Mouse (Mus musculus) kidney, adult 18-20 months (tissue): ENCODE results near the gene Fut7.
A peak's percentile ranks its signal among the peaks of the same experiment; 100 is the strongest.
"Not testable (repeated sequence)": the region's sequence is repeated elsewhere in the genome, so short reads cannot be mapped to it uniquely, and the experiment has no call there.

Source experiments
- DNase-seq: peaks from one replicate; pipeline ENCODE4 v3.0.0; 2021

The Fut7 gene

GRCm38 (mm10) chr2:25422587-25423410, at the start of gene Fut7:
Gene Fut7, plus strand, starts transcription at chr2:25423267.
- no peak for DNase-seq

- DNase-seq, result no peak
Measured at GRCm38 (mm10) chr2:25373431-25373830, 49.6 kb upstream of the Fut7 start.

DNA sequence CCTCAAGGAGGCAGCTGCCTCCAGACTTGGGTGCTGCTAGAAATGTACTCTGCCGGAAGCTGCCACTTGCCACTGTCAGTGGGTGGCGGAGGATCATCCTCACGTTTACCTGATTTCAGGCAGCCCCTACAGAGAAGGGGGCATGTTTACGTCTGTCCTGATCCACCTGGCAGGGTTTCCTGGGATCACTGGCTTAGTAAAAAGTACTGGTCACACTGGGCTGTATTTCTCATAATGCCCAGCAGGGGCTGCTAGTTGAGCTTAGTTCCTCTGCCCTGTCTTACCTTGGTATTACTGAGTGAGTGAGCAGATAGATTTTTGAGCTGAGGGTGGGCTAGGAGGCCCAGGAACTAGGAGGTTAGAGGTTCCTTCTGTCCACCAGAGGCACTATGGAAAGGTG, 46.5 kb upstream of the Fut7 start:
- peak; percentile 63 for DNase-seq

- no peak for DNase-seq
Measured at GRCm38 (mm10) chr2:25384492-25384891, 38.6 kb upstream of the Fut7 start.

GRCm38 (mm10) chr2:25391266-25391665, 31.8 kb upstream of the Fut7 start:
- no peak for DNase-seq

DNA sequence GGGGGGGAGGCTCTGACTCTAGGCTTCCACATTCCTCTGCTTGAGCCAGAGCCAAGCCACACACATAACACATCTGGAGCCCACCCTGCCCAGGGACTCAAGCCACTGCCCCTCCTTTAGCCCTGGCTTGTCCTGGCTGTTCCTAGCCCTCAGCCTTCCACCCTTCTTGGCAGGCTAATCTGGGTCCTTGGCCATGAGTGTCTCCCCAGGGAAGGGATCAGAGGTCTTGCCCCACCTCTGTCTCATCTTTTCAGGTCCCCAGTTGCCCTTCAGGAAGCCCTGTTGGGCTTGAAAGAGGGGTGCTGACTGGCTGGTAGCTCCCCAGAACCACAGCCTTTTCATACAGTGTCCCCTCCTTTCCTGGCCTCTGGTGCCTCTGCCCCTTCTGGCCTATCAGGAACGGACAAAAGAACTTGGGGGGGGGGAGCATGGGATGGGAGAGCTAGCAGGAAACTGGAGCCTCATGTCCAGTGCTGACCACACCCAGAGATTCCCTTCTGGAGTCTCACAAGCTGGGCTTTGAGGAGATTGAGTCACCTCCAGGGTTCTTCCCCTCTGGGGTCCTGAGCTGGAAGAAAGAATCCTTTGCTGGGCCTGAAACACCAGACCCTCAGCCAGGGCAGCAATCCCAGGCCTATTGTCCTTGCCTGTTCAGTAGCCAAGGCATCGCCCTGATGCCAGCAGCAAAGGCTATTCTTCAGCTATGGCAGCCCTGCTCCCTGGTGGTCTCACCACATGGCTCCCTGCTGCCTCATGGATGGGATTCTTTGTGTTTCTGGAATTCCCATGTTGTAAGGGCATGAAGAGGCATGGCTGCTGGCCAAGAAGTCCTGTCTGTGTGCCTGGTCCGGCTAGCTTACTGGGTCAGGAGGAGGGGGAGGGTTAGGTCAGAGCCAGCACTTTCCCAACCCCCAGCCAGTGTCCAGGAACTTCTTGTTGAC, 28.5 kb upstream of the Fut7 start:
- DNase-seq, result peak; percentile 23

DNA sequence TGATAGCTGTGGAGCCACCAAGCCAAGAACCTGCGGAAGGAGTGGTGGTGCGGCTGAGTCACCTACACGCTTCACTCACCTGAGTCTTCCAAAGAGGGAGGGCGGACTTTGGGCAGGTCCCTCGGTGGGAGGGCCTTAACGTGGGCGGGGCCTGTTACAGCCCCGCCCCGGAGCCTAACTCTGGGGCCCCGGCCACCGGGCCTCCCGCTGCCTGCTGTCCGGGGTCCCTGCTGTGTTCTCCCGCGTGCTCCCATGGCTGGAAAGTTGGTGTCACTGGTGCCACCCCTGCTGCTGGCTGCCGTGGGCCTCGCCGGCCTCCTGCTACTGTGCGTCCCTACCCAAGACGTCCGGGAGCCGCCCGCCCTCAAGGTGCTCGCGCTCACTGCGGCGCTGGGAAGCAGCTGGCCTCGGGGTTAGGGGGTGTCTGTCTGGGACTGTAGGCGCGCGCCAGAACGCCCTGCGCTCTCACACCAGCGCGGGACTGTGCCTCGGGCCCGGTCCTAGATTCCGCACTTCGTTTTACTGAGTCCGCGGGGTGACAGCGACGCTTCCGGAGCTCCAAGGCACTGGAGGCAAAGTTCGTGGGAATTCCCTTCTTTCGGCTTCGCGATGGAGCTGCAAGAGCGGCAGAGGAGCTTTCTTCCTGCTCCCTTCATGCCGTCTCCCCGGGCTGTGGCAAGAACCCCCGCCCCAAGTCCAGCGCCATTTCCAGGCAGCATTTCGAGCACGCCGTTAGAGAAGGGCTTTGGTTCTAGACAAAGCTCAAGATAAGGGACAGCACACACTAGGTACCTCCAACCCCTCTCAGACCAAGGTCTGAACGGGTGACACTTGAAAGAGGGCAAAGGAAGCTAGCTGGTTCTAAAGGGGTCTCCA, 27.1 kb upstream of the Fut7 start, which contains the start of gene Entpd2:
Entpd2 (plus strand) TSS at position 154 of the 876 bp plus-strand sequence.
- DNase-seq, result peak; percentile 67

- DNase-seq, result no peak
Measured at GRCm38 (mm10) chr2:25396597-25396983, 26.5 kb upstream of the Fut7 start.

DNA sequence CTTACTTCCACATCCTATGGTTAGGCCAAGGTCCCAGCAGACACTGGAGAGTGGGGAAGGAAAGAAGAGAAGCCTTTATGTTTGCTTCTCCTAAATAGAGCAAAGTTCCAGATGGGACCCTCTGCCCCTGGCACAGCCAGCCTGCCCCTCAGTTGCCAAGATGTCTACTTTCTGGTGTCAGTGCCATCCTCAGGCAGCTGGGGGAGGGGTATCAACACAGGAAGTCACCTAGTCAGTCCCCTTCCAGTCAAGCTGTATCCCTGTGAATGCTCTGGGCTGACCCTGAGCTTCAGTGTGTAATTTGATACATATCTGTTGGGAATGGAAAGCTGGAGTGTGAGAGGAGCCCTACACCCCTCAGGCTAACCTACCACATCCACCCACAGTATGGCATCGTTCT, 26.1 kb upstream of the Fut7 start:
- no peak for DNase-seq

GRCm38 (mm10) chr2:25398065-25398464, 25.0 kb upstream of the Fut7 start:
- DNase-seq, result no peak

DNA sequence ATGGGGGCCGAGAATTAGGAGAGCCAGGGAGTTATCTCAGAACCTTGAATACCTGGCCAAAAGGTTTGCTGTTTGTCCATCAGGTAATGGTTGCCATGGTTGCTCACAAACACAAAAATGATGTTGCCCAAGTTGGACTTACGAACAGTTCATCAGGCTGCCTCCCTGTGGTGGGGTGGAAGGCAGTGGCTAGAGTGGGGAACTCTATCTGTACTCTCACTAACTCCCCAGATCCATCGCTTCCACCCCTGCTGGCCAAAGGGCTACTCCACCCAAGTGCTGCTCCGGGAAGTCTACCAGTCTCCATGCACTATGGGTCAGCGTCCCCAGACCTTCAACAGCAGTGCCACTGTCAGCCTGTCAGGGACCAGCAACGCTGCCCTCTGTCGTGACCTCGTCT, 24.0 kb upstream of the Fut7 start, which contains the start of gene Npdc1:
Npdc1 (plus strand) TSS at position 301 of the 400 bp plus-strand sequence.
- DNase-seq, result no peak

DNA sequence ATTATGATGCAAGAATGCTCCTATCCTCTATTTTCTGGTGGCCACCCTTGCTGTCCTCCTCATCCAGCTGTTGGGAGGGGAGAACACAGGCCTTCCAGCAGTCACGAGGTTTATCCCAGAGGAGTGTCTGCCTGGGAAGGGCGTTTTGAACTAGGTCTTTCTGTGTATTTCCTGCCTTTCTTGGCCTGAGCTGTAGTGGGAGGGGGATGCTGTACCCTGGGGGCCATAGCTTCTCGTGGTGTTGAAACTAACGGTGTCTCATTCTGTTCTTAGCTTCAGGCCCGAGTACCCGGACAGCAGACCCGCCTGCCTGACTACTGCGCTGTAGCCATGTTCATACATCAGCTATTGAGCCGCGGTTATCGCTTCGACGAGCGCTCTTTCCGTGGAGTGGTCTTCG, 22.8 kb upstream of the Fut7 start:
- no peak for DNase-seq

- peak; percentile 75 for DNase-seq
Measured at GRCm38 (mm10) chr2:25400764-25401163, 22.3 kb upstream of the Fut7 start.

GRCm38 (mm10) chr2:25402377-25402971, 20.6 kb upstream of the Fut7 start:
- peak; percentile 86 for DNase-seq

DNA sequence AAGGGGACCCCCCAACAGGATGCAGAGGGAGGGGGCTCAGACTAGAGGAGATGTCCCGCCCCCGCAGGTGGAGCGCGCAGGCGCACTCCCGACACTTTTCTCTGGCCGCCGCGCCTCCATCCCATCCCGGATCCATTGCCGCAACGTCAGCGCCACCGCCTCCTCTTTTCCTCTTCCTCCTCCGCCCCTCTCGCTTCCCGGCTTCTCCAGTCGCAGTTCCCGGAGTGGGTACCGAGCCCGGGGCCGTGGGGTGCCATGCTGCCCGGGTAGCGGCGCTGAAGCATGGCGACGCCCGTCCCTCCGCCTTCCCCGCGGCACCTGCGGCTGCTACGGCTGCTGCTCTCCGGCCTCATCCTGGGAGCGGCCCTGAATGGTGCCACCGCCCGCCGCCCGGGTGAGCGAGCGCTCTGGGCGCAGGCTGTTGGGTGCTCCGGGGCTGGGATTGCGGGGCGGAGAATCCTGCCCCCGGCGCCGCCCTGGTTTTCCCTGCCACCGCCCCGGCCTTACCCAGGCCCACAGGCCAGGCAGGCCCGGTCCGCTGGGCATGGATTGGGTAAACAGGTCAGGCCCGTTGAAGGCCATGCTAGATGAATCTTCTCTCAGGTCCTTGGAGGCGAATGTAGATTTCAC, 20.0 kb upstream of the Fut7 start:
- DNase-seq, result peak; percentile 81

- no peak for DNase-seq
Measured at GRCm38 (mm10) chr2:25403994-25404393, 19.1 kb upstream of the Fut7 start.

DNA sequence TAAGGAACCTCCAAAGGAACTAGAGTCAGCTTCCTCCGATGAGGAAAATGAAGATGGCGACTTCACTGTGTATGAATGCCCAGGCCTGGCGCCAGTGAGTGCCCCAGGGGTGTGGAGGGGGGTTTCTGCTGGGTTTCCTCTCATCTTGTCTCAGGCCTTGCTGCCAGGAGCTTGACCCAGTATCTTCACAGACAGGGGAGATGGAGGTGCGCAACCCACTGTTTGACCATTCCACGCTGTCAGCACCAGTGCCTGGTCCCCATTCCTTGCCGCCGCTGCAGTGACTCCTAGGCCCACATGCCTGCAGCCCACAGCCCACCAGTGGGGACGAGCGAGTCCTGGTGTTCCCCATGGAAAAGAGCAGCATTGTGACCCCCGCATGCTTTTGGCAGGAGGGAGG, 14.2 kb upstream of the Fut7 start:
- no peak for DNase-seq

DNA sequence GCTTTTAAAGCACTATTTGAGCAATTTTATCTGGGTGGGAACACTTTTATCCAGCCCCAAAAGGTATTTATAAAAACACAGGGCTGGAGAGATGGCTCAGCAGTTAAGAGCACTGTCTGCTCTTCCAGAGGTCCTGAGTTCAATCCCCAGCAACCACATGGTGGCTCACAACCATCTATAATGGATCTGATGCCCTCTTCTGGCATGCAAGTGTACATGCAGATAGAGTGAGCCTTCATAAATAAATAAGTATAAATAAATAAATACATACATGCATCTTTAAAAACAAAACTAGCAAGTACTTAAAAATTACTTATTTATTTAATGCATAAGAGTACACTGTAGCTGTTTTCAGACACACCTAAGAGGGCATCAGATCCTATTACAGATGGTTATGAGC, 9.6 kb upstream of the Fut7 start:
- DNase-seq, result not testable (repeated sequence)

DNA sequence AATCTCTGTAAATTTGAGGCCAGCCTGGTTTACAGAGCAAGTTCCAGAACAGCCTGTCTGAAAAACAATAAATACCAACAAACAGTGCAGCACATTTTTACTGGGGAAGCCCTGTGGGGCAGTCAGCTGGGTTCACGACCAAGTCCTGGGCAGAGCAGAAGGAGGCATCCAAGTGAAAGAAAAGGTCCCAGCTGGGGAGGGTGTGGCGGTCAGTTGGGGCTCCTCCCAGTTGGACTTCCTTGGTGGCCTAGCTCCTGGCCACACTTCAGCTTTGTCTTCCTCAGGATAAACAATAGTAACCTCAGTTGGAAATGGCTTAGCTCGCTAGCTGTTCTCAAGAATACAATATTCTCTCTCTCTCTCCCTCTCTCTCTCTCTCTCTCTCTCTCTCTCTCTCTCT, 5.6 kb upstream of the Fut7 start:
- DNase-seq, result no peak

- peak; percentile 40 for DNase-seq
Measured at GRCm38 (mm10) chr2:25421896-25422295, 1.2 kb upstream of the Fut7 start.

- no peak for DNase-seq
Measured at GRCm38 (mm10) chr2:25423626-25424025, 559 bp downstream of the Fut7 start.

GRCm38 (mm10) chr2:25425481-25425880, 2.4 kb downstream of the Fut7 start:
- no peak for DNase-seq
